Mouse (Mus musculus) spleen, adult 18-20 months (tissue): ENCODE data around the gene C530008M17Rik.
"Not testable (repeated sequence)": the region's sequence is repeated elsewhere in the genome, so short reads cannot be mapped to it uniquely, and the experiment has no call there.

Experiments used
- DNase-seq, 2 experiments: peaks; one replicate each; pipeline ENCODE4 v3.0.0; 2022; ENCODE audit warnings: mixed read lengths in 2 of 2

The C530008M17Rik gene

GRCm38 (mm10) chr5:76910807-76911206 lies 254.5 kb downstream of the C530008M17Rik start:
- no peak for DNase-seq

GRCm38 (mm10) chr5:76912522-76912921 lies 256.2 kb downstream of the C530008M17Rik start:
- not testable (repeated sequence) for DNase-seq

GRCm38 (mm10) chr5:76922833-76923232 lies 266.5 kb downstream of the C530008M17Rik start:
- DNase-seq, result no peak
